Mouse (Mus musculus) ES-E14 (cell line): ENCODE data around the gene Smim24.

Experiments used
- HCFC1 ChIP-seq: IDR thresholded peaks from 2 replicates; pipeline ENCODE4 v1.6.1; 2012; ENCODE audit warnings: low read length, inconsistent platforms, borderline replicate concordance; ENCODE audit not compliant: insufficient read depth
- ZC3H11A ChIP-seq: IDR thresholded peaks from 2 replicates; pipeline ENCODE4 v1.6.1; 2012; ENCODE audit warnings: low read depth, mild to moderate bottlenecking, inconsistent platforms, low read length, borderline replicate concordance
- ZNF384 ChIP-seq: IDR thresholded peaks from 2 replicates; pipeline ENCODE4 v1.6.1; 2012; ENCODE audit warnings: low read depth, low read length, inconsistent platforms

DNA sequence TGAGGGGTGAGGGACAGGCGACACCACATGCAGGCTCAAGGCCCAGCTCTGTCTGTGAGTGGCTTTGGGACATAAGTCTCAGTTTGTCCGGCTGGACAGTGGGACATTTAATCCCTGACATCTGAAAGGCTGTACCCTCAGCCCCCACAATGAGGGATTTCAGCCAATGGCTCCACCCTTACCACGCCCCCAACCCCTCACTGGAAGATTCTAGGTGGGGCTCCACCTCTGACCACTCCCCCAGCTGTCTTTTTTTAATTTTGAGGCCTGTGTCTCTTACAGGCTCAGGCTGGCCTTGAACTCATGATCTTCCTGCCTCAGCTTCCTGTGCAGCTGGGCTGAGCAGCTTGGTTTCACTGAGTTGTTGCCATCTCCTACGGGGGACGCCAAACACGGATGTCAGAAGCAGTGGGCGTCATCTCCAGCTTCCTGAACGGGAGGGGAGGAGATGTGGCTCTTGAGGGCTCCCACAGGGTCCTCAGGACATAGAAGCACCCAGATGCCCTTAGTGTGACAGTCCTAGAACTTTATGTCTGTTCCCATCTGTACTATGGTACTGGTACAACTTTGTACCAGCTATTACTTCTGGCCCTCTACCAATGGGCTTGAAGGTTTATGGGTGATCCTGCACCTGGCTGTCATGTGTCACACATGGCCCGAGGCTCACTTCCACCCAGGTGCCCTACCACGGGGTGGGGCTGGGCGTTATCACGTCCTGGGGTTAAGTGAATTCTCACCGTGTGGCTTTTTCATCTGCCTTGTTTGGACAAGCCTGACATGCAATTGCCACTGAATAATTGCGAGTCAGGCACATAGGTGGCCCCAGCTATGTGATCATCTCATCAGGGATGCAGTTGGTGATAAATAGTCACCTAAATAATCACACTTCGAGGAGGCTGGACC lies 41.8 kb downstream of the Smim24 start:
- no peak for TF ChIP-seq ZNF384
- TF ChIP-seq ZC3H11A = no peak
- TF ChIP-seq HCFC1 = no peak
